Mouse (Mus musculus) limb, embryonic 15.5 days (tissue): Measurements from ENCODE around the gene Fgfr2. TPM values are rescaled to one million over a fixed set of nuclear protein-coding genes. Genes with fewer than 3 reads are reported as not detected.

Source experiments
- ATAC-seq: fragments of 200-750 bp; cut with Nextera tagmentation; 2 replicates; pipeline ENCODE4 v1.8.0; 2017; ENCODE audit warnings: low read depth, moderate TSS enrichment; ENCODE audit not compliant: insufficient number of reproducible peaks, low FRiP score, low TSS enrichment
- H3K27ac ChIP-seq: fragments of 300-500 bp; sonication (generic); 2 replicates; pipeline ENCODE4 v1.5.1; 2015; ENCODE audit warnings: moderate library complexity, mild to moderate bottlenecking, inconsistent platforms
- H3K27me3 ChIP-seq: fragments of 300-500 bp; sonication (generic); 2 replicates; pipeline ENCODE4 v1.6.1; 2015; ENCODE audit warnings: inconsistent platforms
- H3K36me3 ChIP-seq: fragments of 300-500 bp; sonication (generic); 2 replicates; pipeline ENCODE4 v1.6.1; 2015; ENCODE audit warnings: inconsistent platforms
- H3K4me1 ChIP-seq: fragments of 300-500 bp; sonication (generic); 2 replicates; pipeline ENCODE4 v1.6.1; 2015; ENCODE audit warnings: inconsistent platforms
- H3K4me2 ChIP-seq: fragments of 300-500 bp; sonication (generic); 2 replicates; pipeline ENCODE4 v1.6.1; 2015; ENCODE audit warnings: mild to moderate bottlenecking, inconsistent platforms
- H3K4me3 ChIP-seq: fragments of 300-500 bp; sonication (generic); 2 replicates; pipeline ENCODE4 v1.5.1; 2015; ENCODE audit warnings: mild to moderate bottlenecking, inconsistent platforms
- H3K9ac ChIP-seq: fragments of 300-500 bp; sonication (generic); 2 replicates; pipeline ENCODE4 v1.6.1; 2015; ENCODE audit warnings: inconsistent platforms
- H3K9me3 ChIP-seq: fragments of 300-500 bp; sonication (generic); 2 replicates; pipeline ENCODE4 v1.6.1; 2016; ENCODE audit warnings: inconsistent platforms
- WGBS: fragments of 180-500 bp; shearing (Covaris S2); methylation state at CpG from one replicate; pipeline ENCODE4 v1.1.7; 2015; 5-methylcytosine and 5-hydroxymethylcytosine counted together
- polyA plus RNA-seq: library from polyadenylated mRNA; unstranded; fragments of >200 nt; fragmentation: Nextera tagmentation; extraction: Ambion mirVana; gene quantifications from 2 replicates; pipeline ENCODE4 v1.2.1, GENCODE M21; 2015

Gene Fgfr2
- polyA plus RNA-seq, 1 experiment from 2014 or later, result 101 TPM

GRCm38 (mm10) chr7:132267721-132268498, 855.2 kb downstream of the Fgfr2 start:
- H3K36me3 ChIP-seq, result peaks cover 45% of the 10 kb centered on the region
- H3K4me2 ChIP-seq, result no peak overlapping the region
- ATAC-seq, result no peak
- 0 out of 2 replicates have a peak, but pooled peaks cover 5% of the 10 kb centered on the region for H3K4me1 ChIP-seq
- H3K9ac ChIP-seq, result no peak overlapping the region
- no peaks in the 10 kb centered on the region for H3K9me3 ChIP-seq
- 69% methylated on average over 4 of the region's 4 CpGs for WGBS
- H3K27ac ChIP-seq, result no peak overlapping the region
- no peaks in the 10 kb centered on the region for H3K27me3 ChIP-seq
- no peak overlapping the region for H3K4me3 ChIP-seq

- H3K4me3 ChIP-seq, result no peak overlapping the region
- no peaks in the 10 kb centered on the region for H3K9me3 ChIP-seq
- no peaks in the 10 kb centered on the region for H3K27me3 ChIP-seq
- no peak for ATAC-seq
- 70% methylated on average over 3 of the region's 3 CpGs for WGBS
- no peak overlapping the region for H3K4me2 ChIP-seq
- peaks cover 30% of the 10 kb centered on the region for H3K36me3 ChIP-seq
- H3K27ac ChIP-seq, result 0 out of 2 replicates have a peak overlapping the region, but pooled peaks have one; percentile 0
- H3K4me1 ChIP-seq, result peaks cover 7% of the 10 kb centered on the region; the same call in 1 of the 2 replicates
- H3K9ac ChIP-seq, result no peak overlapping the region
These were observed 858.4 kb downstream of the Fgfr2 start for GRCm38 (mm10) chr7:132264763-132265162.

- peaks cover 7% of the 10 kb centered on the region; the same call in 1 of the 2 replicates for H3K4me1 ChIP-seq
- no peaks in the 10 kb centered on the region for H3K9me3 ChIP-seq
- H3K27me3 ChIP-seq, result no peaks in the 10 kb centered on the region
- H3K27ac ChIP-seq, result 0 out of 2 replicates have a peak overlapping the region, but pooled peaks have one; percentile 18
- ATAC-seq, result no peak
- H3K9ac ChIP-seq, result no peak overlapping the region
- H3K4me3 ChIP-seq, result no peak overlapping the region
- 61% methylated on average over 6 of the region's 6 CpGs for WGBS
- H3K36me3 ChIP-seq, result peaks cover 21% of the 10 kb centered on the region
- no peak overlapping the region for H3K4me2 ChIP-seq
These were observed 860.0 kb downstream of the Fgfr2 start for GRCm38 (mm10) chr7:132263186-132263585.

GRCm38 (mm10) chr7:132262696-132263095, 860.5 kb downstream of the Fgfr2 start:
- H3K9me3 ChIP-seq, result no peaks in the 10 kb centered on the region
- H3K27ac ChIP-seq, result 0 out of 2 replicates have a peak overlapping the region, but pooled peaks have one; percentile 18
- peaks cover 7% of the 10 kb centered on the region; the same call in 1 of the 2 replicates for H3K4me1 ChIP-seq
- 71% methylated on average over 6 of the region's 6 CpGs for WGBS
- H3K4me2 ChIP-seq, result no peak overlapping the region
- no peak for ATAC-seq
- no peaks in the 10 kb centered on the region for H3K27me3 ChIP-seq
- H3K9ac ChIP-seq, result no peak overlapping the region
- H3K4me3 ChIP-seq, result no peak overlapping the region
- peaks cover 20% of the 10 kb centered on the region for H3K36me3 ChIP-seq

- no peak for ATAC-seq
- Histone ChIP-seq H3K4me3 (no peak overlapping the region), H3K27ac (no peak overlapping the region), H3K27me3 (no peaks in the 10 kb centered on the region), H3K4me2 (no peak overlapping the region), H3K9ac (no peak overlapping the region), H3K4me1 (peaks cover 7% of the 10 kb centered on the region; the same call in 1 of the 2 replicates), H3K36me3 (peaks cover 23% of the 10 kb centered on the region), H3K9me3 (no peaks in the 10 kb centered on the region)
- 69% methylated on average over 3 of the region's 3 CpGs for WGBS
These were observed 861.3 kb downstream of the Fgfr2 start for GRCm38 (mm10) chr7:132261885-132262284.

DNA sequence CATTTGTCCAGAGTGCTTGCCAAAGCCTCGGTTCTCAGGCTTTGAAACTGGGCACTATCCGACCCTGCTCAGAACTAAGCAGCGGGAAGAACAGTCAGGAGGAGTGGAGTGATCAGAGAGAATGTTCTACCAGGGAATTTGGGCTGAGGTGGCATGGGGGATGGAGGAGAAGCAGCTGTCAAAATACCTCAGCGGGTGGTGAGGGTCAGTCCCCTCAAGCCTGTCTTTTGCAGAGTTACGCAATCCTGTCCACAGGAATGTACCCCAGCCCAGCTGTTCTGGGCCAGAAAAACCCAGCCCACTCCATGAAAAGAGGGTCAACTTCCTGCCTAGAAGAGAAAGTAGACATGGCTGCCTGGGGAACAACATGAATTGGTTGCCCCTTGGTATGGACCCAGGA, 862.5 kb downstream of the Fgfr2 start:
- H3K4me2 ChIP-seq, result no peak overlapping the region
- H3K4me1 ChIP-seq, result peaks cover 7% of the 10 kb centered on the region; the same call in 1 of the 2 replicates
- 70% methylated on average over 5 of the region's 5 CpGs for WGBS
- ATAC-seq, result peak; percentile 26; the same call in 1 of the 2 replicates
- H3K4me3 ChIP-seq, result no peak overlapping the region
- no peaks in the 10 kb centered on the region for H3K9me3 ChIP-seq
- no peaks in the 10 kb centered on the region for H3K27me3 ChIP-seq
- no peak overlapping the region for H3K27ac ChIP-seq
- H3K9ac ChIP-seq, result no peak overlapping the region
- peaks cover 20% of the 10 kb centered on the region for H3K36me3 ChIP-seq

GRCm38 (mm10) chr7:132258817-132259216, 864.3 kb downstream of the Fgfr2 start:
- H3K9ac ChIP-seq, result no peak overlapping the region
- H3K4me1 ChIP-seq, result peaks cover 7% of the 10 kb centered on the region; the same call in 1 of the 2 replicates
- no peak overlapping the region for H3K27ac ChIP-seq
- no peaks in the 10 kb centered on the region for H3K9me3 ChIP-seq
- no peak overlapping the region for H3K4me3 ChIP-seq
- H3K4me2 ChIP-seq, result no peak overlapping the region
- H3K27me3 ChIP-seq, result no peaks in the 10 kb centered on the region
- WGBS, result 47% methylated on average over 7 of the region's 7 CpGs
- ATAC-seq, result no peak
- H3K36me3 ChIP-seq, result peaks cover 20% of the 10 kb centered on the region

DNA sequence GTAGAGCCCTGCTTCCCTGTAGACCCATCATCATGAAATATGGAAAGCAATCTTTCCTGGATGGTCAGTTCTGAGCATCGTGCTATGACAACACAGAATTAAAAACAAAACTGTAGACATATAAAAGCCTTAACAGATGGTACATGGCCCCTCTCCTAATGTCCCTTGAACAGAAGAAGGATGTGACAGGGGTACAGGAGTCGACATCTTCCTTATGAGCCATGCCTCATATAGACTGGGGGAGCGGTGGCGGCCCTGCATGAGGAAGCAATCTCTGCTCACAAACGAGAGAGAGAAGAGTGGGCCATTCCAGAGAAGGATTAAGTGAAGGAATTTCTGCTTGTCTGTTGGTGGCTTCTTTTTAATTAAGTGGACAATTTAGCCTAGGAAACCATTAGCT, 864.9 kb downstream of the Fgfr2 start:
- Histone ChIP-seq H3K36me3 (peaks cover 20% of the 10 kb centered on the region), H3K27me3 (no peaks in the 10 kb centered on the region), H3K9me3 (no peaks in the 10 kb centered on the region), H3K4me3 (no peak overlapping the region), H3K27ac (no peak overlapping the region), H3K9ac (no peak overlapping the region), H3K4me1 (peaks cover 4% of the 10 kb centered on the region; the same call in 1 of the 2 replicates), H3K4me2 (no peak overlapping the region)
- whole genome bisulfite sequencing, result 67% methylated on average over 5 of the region's 5 CpGs
- ATAC-seq, result no peak

DNA sequence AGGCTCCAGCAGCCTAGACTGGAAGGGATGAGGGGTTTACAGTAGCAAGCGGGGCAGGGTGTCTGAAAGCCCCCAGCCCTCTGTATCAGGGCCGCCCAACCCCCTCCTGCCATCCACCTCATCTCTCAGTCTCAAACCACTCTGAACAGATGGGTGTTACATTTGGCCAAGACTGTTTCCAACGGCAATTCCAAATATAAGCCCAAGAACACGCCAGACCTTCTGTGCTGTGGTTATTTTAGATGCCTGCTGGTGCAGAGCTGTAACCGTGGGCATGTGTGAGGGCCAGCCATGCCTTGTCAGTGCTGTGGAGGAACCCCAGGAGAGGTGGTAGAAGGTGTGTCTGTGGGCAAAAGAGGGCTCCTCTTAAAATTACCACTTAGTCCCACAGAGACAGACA, 869.6 kb downstream of the Fgfr2 start:
- Histone ChIP-seq H3K27me3 (no peaks in the 10 kb centered on the region), H3K9ac (no peak overlapping the region), H3K36me3 (peaks cover 23% of the 10 kb centered on the region), H3K4me2 (no peak overlapping the region), H3K9me3 (no peaks in the 10 kb centered on the region), H3K4me3 (no peak overlapping the region), H3K27ac (no peak overlapping the region), H3K4me1 (peaks cover 12% of the 10 kb centered on the region)
- no peak for ATAC-seq
- 80% methylated on average over 5 of the region's 5 CpGs for WGBS

- H3K9me3 ChIP-seq, result no peaks in the 10 kb centered on the region
- peaks cover 15% of the 10 kb centered on the region for H3K4me1 ChIP-seq
- no peak overlapping the region for H3K4me3 ChIP-seq
- no peak overlapping the region for H3K27ac ChIP-seq
- no peaks in the 10 kb centered on the region for H3K27me3 ChIP-seq
- H3K36me3 ChIP-seq, result peaks cover 23% of the 10 kb centered on the region
- WGBS, result 94% methylated on average over 4 of the region's 4 CpGs
- H3K4me2 ChIP-seq, result no peak overlapping the region
- no peak overlapping the region for H3K9ac ChIP-seq
- no peak for ATAC-seq
These were observed 870.1 kb downstream of the Fgfr2 start for GRCm38 (mm10) chr7:132253078-132253477.

- H3K9me3 ChIP-seq, result no peaks in the 10 kb centered on the region
- H3K9ac ChIP-seq, result no peak overlapping the region
- H3K36me3 ChIP-seq, result peaks cover 23% of the 10 kb centered on the region; the same call in 1 of the 2 replicates
- no peak for ATAC-seq
- no peak overlapping the region for H3K4me3 ChIP-seq
- peaks cover 23% of the 10 kb centered on the region for H3K4me1 ChIP-seq
- H3K27ac ChIP-seq, result 0 out of 2 replicates have a peak overlapping the region, but pooled peaks have one; percentile 12
- no peak overlapping the region for H3K4me2 ChIP-seq
- H3K27me3 ChIP-seq, result no peaks in the 10 kb centered on the region
- 44% methylated on average over 10 of the region's 10 CpGs for WGBS
These were observed 873.5 kb downstream of the Fgfr2 start for GRCm38 (mm10) chr7:132249563-132250119.

DNA sequence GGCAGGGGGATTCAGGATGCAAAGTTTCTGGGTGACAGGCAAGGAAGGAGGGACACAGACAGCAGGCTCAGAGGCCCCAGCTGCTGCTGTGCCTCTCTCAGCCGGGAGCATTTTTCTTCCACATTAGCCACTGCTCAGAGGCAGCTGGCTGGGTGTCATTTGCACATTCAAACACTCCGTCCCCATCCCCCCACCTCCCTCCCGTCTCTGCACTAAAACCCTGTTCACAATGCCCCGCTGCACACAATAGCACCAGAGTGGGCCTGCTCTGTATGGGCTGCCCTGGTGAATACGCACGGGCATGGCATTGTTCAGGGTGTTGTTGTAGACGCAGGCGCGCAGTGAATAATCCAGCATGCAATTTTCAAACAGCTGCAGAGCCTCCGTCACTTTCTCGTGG, 875.6 kb downstream of the Fgfr2 start:
- Histone ChIP-seq H3K36me3 (peaks cover 21% of the 10 kb centered on the region; the same call in 1 of the 2 replicates), H3K27me3 (no peaks in the 10 kb centered on the region), H3K27ac (no peak overlapping the region), H3K4me3 (no peak overlapping the region), H3K9me3 (no peaks in the 10 kb centered on the region), H3K4me2 (no peak overlapping the region), H3K9ac (no peak overlapping the region), H3K4me1 (peaks cover 23% of the 10 kb centered on the region)
- ATAC-seq, result no peak
- WGBS, result 28% methylated on average over 11 of the region's 11 CpGs
